Mouse (Mus musculus) kidney, embryonic 15.5 days (tissue): Measurements from ENCODE around the gene Slc35f4. TPM values are rescaled to one million over a fixed set of nuclear protein-coding genes. Genes with fewer than 3 reads are reported as not detected.
"Not testable (repeated sequence)": the region's sequence is repeated elsewhere in the genome, so short reads cannot be mapped to it uniquely, and the experiment has no call there.

Source experiments
- ATAC-seq: fragments of 200-750 bp; cut with Nextera tagmentation; replicated peaks from 2 replicates; pipeline ENCODE4 v1.8.0; 2017; ENCODE audit warnings: moderate TSS enrichment; ENCODE audit not compliant: low FRiP score
- H3K27ac ChIP-seq: fragments of 300-500 bp; sonication (generic); 2 replicates; pipeline ENCODE4 v1.5.1; 2015; ENCODE audit warnings: mild to moderate bottlenecking, inconsistent platforms
- H3K27me3 ChIP-seq: fragments of 300-500 bp; sonication (generic); 2 replicates; pipeline ENCODE4 v1.6.1; 2015; ENCODE audit warnings: inconsistent platforms
- H3K36me3 ChIP-seq: fragments of 300-500 bp; sonication (generic); 2 replicates; pipeline ENCODE4 v1.6.1; 2015; ENCODE audit warnings: inconsistent platforms
- H3K4me1 ChIP-seq: fragments of 300-500 bp; sonication (generic); 2 replicates; pipeline ENCODE4 v1.6.1; 2015; ENCODE audit warnings: inconsistent platforms
- H3K4me2 ChIP-seq: fragments of 300-500 bp; sonication (generic); 2 replicates; pipeline ENCODE4 v1.6.1; 2015; ENCODE audit warnings: moderate library complexity, mild to moderate bottlenecking, inconsistent platforms
- H3K4me3 ChIP-seq: fragments of 300-500 bp; sonication (generic); replicated peaks from 2 replicates; pipeline ENCODE4 v1.5.1; 2015; ENCODE audit warnings: mild to moderate bottlenecking, inconsistent platforms
- H3K9ac ChIP-seq: fragments of 300-500 bp; sonication (generic); 2 replicates; pipeline ENCODE4 v1.6.1; 2015; ENCODE audit warnings: mild to moderate bottlenecking, inconsistent platforms
- H3K9me3 ChIP-seq: fragments of 300-500 bp; sonication (generic); replicated peaks from 2 replicates; pipeline ENCODE4 v1.6.1; 2016; ENCODE audit warnings: inconsistent platforms
- WGBS: fragments of 180-500 bp; shearing (Covaris S2); methylation state at CpG from one replicate; pipeline ENCODE4 v1.1.7; 2015; ENCODE audit warnings: mixed read lengths; 5-methylcytosine and 5-hydroxymethylcytosine counted together
- polyA plus RNA-seq: library from polyadenylated mRNA; unstranded; fragments of >200 nt; fragmentation: Nextera tagmentation; extraction: Ambion mirVana; gene quantifications from 2 replicates; pipeline ENCODE4 v1.2.1, GENCODE M21; 2015

Slc35f4 gene
- polyA plus RNA-seq, 1 experiment from 2014 or later = 0.13 TPM

DNA sequence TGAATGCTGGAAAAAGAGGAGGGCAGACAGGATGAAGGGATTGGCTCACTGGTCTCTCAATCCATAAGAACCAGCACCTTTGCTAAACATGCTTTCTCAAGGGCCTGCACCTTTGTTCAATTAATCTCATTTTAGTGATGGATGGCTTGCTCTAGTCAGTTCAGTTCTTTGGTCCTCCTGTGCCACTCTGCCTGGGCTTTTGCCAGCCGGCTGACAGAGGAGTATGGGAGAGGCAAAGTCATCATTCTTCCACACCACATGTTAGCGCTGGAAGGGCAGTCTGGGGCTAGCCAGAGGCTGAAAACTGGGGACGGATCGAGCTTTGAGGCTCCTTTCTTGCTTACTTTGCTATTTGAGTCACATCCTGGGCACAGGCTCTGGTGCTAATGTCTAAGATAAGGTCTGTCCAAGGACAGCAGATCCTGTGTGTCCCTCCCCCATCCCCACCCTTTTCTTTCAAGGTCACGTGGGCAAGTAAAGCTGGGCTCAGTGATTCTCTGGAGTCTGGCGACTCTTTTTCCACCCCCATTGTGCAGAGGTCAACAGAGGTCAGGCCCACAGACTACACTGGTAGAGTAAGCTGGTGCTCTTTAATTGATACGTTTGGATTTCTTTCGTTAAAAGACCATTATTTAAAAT lies 224.7 kb downstream of the Slc35f4 start:
- Histone ChIP-seq H3K9ac (no peak overlapping the region), H3K9me3 (no peaks in the 10 kb centered on the region), H3K4me2 (no peak overlapping the region), H3K4me1 (no peaks in the 10 kb centered on the region), H3K4me3 (no peak overlapping the region), H3K27ac (no peak overlapping the region), H3K27me3 (no peaks in the 10 kb centered on the region), H3K36me3 (no peaks in the 10 kb centered on the region)
- no peak for ATAC-seq
- WGBS = 46% methylated on average over 8 of the region's 8 CpGs

DNA sequence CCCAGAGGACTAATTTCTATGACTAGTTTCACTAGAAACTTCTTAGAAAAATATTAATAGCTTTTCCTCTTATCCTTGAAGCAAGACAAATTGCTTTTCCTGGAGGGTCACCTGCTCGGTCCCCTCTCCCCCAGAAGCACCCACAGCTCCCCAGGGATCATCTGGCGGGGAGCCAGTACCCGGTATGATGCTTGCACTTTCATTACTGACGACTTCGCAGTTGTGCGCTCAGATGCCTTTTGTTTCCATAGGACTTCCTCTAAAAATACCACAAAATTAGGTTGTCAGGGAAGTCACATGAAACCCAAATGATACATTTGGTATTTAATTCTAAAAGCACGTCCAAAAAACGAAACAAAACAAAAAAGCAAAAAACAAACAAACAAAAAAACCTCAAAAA lies 225.5 kb downstream of the Slc35f4 start:
- H3K36me3 ChIP-seq = no peaks in the 10 kb centered on the region
- no peak overlapping the region for H3K27ac ChIP-seq
- no peaks in the 10 kb centered on the region for H3K9me3 ChIP-seq
- no peak overlapping the region for H3K4me3 ChIP-seq
- no peaks in the 10 kb centered on the region for H3K27me3 ChIP-seq
- 56% methylated on average over 8 of the region's 8 CpGs for WGBS
- no peak overlapping the region for H3K4me2 ChIP-seq
- ATAC-seq = no peak
- no peak overlapping the region for H3K9ac ChIP-seq
- H3K4me1 ChIP-seq = no peaks in the 10 kb centered on the region

DNA sequence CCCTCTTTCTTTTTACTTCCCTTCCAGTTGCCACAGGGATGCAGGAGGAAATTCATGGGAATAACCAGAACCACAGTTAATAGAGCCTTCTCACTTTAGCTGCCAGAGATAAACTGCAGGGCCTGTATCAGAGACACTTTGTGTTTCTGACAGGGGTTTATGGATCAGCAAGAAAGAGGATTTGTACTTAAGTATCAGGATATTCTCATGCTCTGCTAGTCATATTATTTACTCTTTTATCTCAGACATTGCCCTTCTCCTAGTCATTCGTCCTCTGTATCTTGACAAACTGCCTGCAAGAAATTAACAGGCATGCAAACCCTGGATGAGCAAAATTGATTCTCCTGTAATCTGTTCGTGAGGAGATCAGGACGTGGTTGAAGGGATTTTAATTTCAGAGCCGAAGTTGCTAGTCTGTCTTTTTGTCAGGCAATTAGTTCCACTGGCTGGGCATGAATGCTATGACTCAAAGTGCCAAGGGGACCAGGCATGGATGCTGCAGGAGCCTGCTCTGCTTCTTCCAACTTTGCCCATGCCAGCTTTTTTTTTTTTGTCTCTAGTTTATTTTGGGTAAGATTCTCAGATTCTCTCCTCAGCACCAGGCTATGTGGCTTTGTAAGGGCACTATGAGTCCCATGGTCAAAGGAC lies 231.9 kb downstream of the Slc35f4 start:
- Histone ChIP-seq H3K4me3 (no peak overlapping the region), H3K27ac (no peak overlapping the region), H3K4me2 (no peak overlapping the region), H3K4me1 (0 out of 2 replicates have a peak, but pooled peaks cover 2% of the 10 kb centered on the region), H3K9ac (no peak overlapping the region), H3K27me3 (no peaks in the 10 kb centered on the region), H3K36me3 (no peaks in the 10 kb centered on the region), H3K9me3 (no peaks in the 10 kb centered on the region)
- WGBS = 33% methylated on average over 4 of the region's 4 CpGs
- no peak for ATAC-seq

DNA sequence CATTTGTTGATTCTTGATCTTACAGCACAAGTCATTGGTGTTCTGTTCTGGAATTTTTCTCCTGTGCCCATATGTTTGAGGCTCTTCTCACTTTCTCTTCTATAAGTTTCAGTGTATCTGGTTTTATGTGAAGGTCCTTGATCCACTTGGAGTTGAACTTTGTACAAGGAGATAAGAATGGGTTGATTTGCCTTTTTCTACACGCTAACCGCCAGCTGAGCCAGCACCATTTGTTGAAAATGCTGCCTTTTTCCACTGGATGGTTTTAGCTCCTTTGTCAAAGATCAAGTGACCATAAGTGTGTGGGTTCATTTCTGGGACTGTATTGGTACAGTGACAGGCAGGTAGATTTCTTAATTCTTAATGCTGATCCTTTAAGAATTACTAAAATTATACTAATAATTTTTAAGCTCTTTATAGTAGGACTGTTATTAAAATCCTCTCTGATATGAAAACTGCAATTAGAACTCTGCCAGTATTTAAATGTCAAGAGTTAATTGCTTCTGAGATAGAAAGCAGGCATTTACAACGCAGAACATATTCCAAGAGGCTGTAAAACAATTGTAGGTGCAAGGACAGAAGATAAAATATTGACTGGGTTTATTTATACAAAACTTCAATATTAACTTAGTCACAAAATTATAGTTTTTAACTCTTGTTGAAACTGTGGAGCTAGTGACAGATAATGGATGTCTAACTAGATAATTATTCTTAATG lies 235.7 kb downstream of the Slc35f4 start:
- WGBS = 87% methylated on average over 3 of the region's 3 CpGs
- ATAC-seq = no peak

DNA sequence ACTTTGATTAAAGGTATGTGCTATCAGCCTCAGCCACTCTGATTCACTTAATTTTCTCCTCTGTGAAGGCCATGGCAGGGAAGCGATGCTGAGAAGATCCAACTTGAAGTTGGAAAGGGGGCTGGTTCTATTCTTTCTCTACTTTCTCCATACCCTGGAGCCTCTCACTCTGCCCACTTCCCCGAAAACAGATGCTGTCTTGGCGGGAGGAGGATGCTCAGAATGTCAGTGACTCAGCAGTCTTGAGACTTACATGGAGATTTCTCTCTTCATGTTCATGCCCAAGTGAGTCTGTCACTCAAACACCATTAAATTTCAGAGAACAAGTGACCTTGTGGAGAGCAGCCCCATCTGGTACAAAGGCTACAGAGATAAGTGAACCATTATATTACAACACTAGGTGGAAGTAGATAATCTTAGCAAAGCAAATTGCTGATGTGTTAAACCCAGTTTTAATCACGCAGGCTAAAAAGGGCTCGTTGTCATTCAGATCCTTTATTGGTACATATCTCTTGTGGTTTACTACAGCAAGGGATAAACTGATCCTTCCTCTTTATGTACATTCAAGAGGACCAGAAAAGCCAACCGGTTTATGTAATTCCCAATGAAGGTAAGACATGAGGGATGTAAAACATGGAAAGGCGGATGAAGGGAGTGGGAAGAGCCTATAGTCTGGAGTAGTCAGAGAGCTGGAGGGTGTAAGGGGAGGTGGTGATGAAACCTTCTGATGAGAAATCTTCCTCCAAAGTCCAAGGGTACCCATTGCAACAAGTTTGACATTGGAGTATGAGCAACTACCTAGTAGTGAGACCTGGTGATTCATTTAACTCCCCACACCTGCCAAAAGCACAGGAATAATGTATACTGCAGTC lies 241.8 kb downstream of the Slc35f4 start:
- H3K4me1 ChIP-seq = no peaks in the 10 kb centered on the region
- no peak for ATAC-seq
- H3K36me3 ChIP-seq = no peaks in the 10 kb centered on the region
- no peaks in the 10 kb centered on the region for H3K27me3 ChIP-seq
- H3K9ac ChIP-seq = no peak overlapping the region
- no peaks in the 10 kb centered on the region for H3K9me3 ChIP-seq
- WGBS = 80% methylated on average over 7 of the region's 7 CpGs
- H3K4me3 ChIP-seq = no peak overlapping the region
- H3K27ac ChIP-seq = no peak overlapping the region
- no peak overlapping the region for H3K4me2 ChIP-seq

More for the DNA sequence above, 235.7 kb downstream of the Slc35f4 start:
- no peak overlapping the region for H3K4me2 ChIP-seq
- H3K9me3 ChIP-seq = no peaks in the 10 kb centered on the region
- 0 out of 2 replicates have a peak, but pooled peaks cover 2% of the 10 kb centered on the region for H3K4me1 ChIP-seq
- no peak overlapping the region for H3K27ac ChIP-seq
- no peaks in the 10 kb centered on the region for H3K36me3 ChIP-seq
- H3K9ac ChIP-seq = no peak overlapping the region
- H3K4me3 ChIP-seq = no peak overlapping the region
- H3K27me3 ChIP-seq = no peaks in the 10 kb centered on the region

DNA sequence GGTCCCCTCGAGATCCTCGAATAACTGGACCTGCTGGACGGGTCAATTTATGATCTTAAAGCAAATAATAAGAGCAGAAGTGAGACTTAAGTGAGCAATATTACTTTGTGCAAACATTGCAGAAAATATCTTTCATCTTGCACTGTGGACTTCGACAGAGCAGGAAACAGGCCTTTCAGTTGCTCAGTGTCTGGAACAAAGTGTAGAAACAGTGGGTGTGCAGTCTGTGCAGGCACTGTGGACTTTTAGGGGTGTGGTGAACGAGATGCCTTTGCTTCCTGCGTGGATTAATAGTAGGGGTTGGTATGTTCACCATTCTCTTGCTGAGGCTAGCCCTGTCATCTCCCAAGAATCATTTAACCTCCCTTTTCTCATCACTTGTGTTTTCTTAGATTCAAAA lies 247.0 kb downstream of the Slc35f4 start:
- no peak overlapping the region for H3K4me2 ChIP-seq
- no peaks in the 10 kb centered on the region for H3K36me3 ChIP-seq
- no peak overlapping the region for H3K27ac ChIP-seq
- H3K27me3 ChIP-seq = no peaks in the 10 kb centered on the region
- no peak overlapping the region for H3K9ac ChIP-seq
- WGBS = 71% methylated on average over 6 of the region's 6 CpGs
- H3K9me3 ChIP-seq = no peaks in the 10 kb centered on the region
- H3K4me3 ChIP-seq = no peak overlapping the region
- H3K4me1 ChIP-seq = peaks cover 5% of the 10 kb centered on the region; the same call in 1 of the 2 replicates
- ATAC-seq = no peak

DNA sequence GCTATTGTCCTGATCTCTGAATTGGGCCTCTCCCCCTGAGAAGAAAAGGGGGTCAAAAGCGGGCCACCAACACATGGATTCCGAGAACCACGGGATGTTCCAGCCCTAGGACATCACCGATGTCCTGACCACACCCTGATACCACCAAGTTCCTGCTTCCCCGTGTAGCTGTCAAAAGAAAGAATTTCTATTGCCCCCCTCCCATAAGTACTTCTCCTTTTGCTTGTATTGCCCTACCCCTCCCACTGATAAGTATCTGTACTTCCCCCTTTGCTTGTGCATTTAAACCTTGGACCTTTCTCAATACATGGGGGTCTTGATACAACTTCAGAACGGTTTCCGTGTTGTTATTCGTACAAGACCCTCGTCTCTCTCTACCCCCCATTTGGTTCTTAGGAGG lies 247.4 kb downstream of the Slc35f4 start:
- not testable (repeated sequence) for H3K36me3 ChIP-seq, H3K9ac ChIP-seq, H3K9me3 ChIP-seq, ATAC-seq, H3K4me2 ChIP-seq, H3K27me3 ChIP-seq, H3K4me3 ChIP-seq, H3K27ac ChIP-seq, H3K4me1 ChIP-seq
- WGBS = 90% methylated on average over 9 of the region's 9 CpGs

DNA sequence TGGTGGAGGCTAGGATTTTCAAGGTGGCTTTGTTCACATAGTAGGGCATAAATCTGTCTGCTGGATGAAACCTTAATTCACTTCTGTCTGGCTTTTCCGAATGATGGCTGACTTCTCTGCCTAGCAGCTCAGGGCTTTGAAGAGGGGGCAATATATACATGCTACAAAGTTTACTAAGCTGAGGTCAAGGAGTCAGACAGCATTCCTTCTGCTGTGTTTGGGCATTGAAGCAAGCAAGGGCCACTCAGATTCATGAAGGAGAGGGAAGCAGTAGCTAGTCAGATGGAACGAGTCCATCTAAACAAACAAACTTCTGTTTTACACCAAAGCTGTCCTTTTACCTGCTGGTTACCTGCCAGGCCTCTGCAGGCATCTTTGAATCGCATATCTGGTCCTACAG lies 248.2 kb downstream of the Slc35f4 start:
- no peak overlapping the region for H3K27ac ChIP-seq
- ATAC-seq = peak; percentile 81
- H3K36me3 ChIP-seq = no peaks in the 10 kb centered on the region
- no peak overlapping the region for H3K9ac ChIP-seq
- H3K4me2 ChIP-seq = no peak overlapping the region
- WGBS = 40% methylated on average over 3 of the region's 3 CpGs
- no peaks in the 10 kb centered on the region for H3K27me3 ChIP-seq
- H3K4me3 ChIP-seq = no peak overlapping the region
- no peaks in the 10 kb centered on the region for H3K9me3 ChIP-seq
- peaks cover 5% of the 10 kb centered on the region; the same call in 1 of the 2 replicates for H3K4me1 ChIP-seq

DNA sequence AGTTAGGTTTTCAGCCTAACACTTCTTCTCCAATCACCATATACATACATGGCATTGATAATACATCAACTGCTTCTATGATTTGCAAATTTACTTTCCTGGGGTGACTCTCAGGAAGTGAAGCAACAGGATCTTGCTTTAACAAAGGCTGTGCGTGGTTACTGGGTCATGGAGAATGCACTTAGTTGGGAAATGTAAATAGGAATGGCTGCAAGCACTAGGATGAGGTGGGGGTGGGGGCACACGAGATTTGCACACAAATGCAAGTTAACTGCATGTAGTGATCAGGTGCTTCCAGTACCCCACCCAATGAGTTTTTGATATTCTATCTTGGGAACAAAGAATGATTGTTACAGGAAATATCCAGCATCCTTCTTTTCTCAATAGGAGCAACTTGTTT lies 250.5 kb downstream of the Slc35f4 start:
- no peaks in the 10 kb centered on the region for H3K27me3 ChIP-seq
- WGBS = 33% methylated on average over 2 of the region's 2 CpGs
- H3K9me3 ChIP-seq = no peaks in the 10 kb centered on the region
- H3K36me3 ChIP-seq = no peaks in the 10 kb centered on the region
- H3K4me2 ChIP-seq = no peak overlapping the region
- H3K9ac ChIP-seq = no peak overlapping the region
- peaks cover 5% of the 10 kb centered on the region; the same call in 1 of the 2 replicates for H3K4me1 ChIP-seq
- no peak for ATAC-seq
- no peak overlapping the region for H3K27ac ChIP-seq
- H3K4me3 ChIP-seq = no peak overlapping the region

DNA sequence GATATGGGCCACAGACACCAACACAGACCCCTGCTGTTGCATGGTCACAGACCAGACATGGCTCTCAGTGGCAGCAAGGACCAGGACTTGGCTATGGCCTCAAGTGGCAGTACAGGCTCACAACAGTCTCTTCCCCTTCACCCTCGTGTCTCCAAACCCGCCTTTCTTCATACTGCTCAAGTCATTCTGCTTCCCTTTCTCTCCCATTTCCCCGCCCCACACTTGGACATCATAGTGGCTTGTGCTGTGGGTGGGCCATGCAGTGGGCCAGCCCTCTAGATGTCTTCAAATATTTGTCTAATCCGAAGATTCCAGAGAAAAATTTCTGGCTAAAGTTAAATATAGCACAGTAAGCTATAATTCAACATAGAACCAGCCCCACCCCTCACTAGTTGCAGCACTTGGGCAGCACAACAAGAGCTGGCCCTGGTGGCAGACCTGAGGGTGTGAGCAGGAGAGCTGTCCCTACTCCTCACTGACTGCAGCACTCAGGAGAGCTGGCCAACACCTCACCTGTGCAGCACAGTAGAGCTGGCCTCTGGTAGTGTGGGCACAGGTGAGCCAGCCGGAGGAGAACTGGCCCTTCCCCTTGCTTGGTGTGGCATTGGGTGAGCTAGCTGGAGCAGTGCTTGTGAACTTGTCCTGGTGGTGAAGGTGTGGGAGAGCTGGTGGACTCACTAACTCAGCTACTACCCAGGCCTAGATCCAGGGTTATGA lies 260.4 kb downstream of the Slc35f4 start:
- H3K9me3 ChIP-seq = no peaks in the 10 kb centered on the region
- H3K36me3 ChIP-seq = no peaks in the 10 kb centered on the region
- H3K9ac ChIP-seq = no peak overlapping the region
- H3K27me3 ChIP-seq = no peaks in the 10 kb centered on the region
- ATAC-seq = no peak
- 84% methylated on average over 5 of the region's 5 CpGs for WGBS
- no peak overlapping the region for H3K27ac ChIP-seq
- no peak overlapping the region for H3K4me3 ChIP-seq
- no peak overlapping the region for H3K4me2 ChIP-seq
- H3K4me1 ChIP-seq = no peaks in the 10 kb centered on the region
